Mouse (Mus musculus) stomach, postnatal 0 days (tissue): ENCODE measurements around the gene Chd3. TPM values are rescaled to one million over a fixed set of nuclear protein-coding genes. Genes with fewer than 3 reads are reported as not detected.

Source experiments
- ATAC-seq: fragments of 200-750 bp; cut with Nextera tagmentation; 2 replicates; pipeline ENCODE4 v1.8.0; 2017; ENCODE audit not compliant: low FRiP score, low TSS enrichment
- DNase-seq: peaks from one replicate; pipeline ENCODE4 v3.0.0-alpha.2; 2016; ENCODE audit warnings: low spot score
- H3K27ac ChIP-seq: fragments of 300-500 bp; sonication (generic); replicated peaks from 2 replicates; pipeline ENCODE4 v1.5.1; 2014; ENCODE audit warnings: mild to moderate bottlenecking, control low read depth
- H3K27me3 ChIP-seq: fragments of 300-500 bp; sonication (generic); 2 replicates; pipeline ENCODE4 v1.6.1; 2014; ENCODE audit warnings: low read length; ENCODE audit not compliant: control insufficient read depth, insufficient read depth
- H3K36me3 ChIP-seq: fragments of 300-500 bp; sonication (generic); 2 replicates; pipeline ENCODE4 v1.6.1; 2014; ENCODE audit warnings: low read length, mixed read lengths; ENCODE audit not compliant: control insufficient read depth, insufficient read depth
- H3K4me1 ChIP-seq: fragments of 300-500 bp; sonication (generic); replicated peaks from 2 replicates; pipeline ENCODE4 v1.6.1; 2014; ENCODE audit warnings: antibody characterized with exemption; ENCODE audit not compliant: control insufficient read depth, insufficient read depth
- H3K4me2 ChIP-seq: fragments of 300-500 bp; sonication (generic); replicated peaks from 2 replicates; pipeline ENCODE4 v1.6.1; 2014; ENCODE audit warnings: low read depth, mild to moderate bottlenecking, control low read depth, moderate library complexity
- H3K4me3 ChIP-seq: fragments of 300-500 bp; sonication (generic); 2 replicates; pipeline ENCODE4 v1.5.1; 2014; ENCODE audit warnings: low read depth, low read length, control low read depth
- H3K9ac ChIP-seq: fragments of 300-500 bp; sonication (generic); 2 replicates; pipeline ENCODE4 v1.6.1; 2014; ENCODE audit warnings: mild to moderate bottlenecking, low read length, control low read depth, mixed read lengths
- H3K9me3 ChIP-seq: fragments of 300-500 bp; sonication (generic); 2 replicates; pipeline ENCODE4 v1.6.1; 2016; ENCODE audit warnings: low read length; ENCODE audit not compliant: control insufficient read depth
- CTCF ChIP-seq: IDR thresholded peaks from 2 replicates; pipeline ENCODE4 v1.5.1; 2016; ENCODE audit warnings: antibody characterized with exemption, low read depth, mild to moderate bottlenecking, moderate library complexity
- EP300 ChIP-seq: optimal IDR thresholded peaks from 2 replicates; pipeline ENCODE3; 2016; ENCODE audit warnings: antibody characterized with exemption
- WGBS: fragments of 180-500 bp; shearing (Covaris S2); extraction: QIAGEN DNeasy Blood & Tissue Kit; methylation state at CpG from one replicate; pipeline ENCODE4 v1.1.7; 2014; 5-methylcytosine and 5-hydroxymethylcytosine counted together
- polyA plus RNA-seq: library from polyadenylated mRNA; unstranded; fragments of >200 nt; fragmentation: Nextera tagmentation; extraction: Ambion mirVana; gene quantifications from 2 replicates; pipeline ENCODE4 v1.2.1, GENCODE M21; 2015

Gene Chd3
- polyA plus RNA-seq, 1 experiment from 2014 or later = 18.4 TPM

DNA sequence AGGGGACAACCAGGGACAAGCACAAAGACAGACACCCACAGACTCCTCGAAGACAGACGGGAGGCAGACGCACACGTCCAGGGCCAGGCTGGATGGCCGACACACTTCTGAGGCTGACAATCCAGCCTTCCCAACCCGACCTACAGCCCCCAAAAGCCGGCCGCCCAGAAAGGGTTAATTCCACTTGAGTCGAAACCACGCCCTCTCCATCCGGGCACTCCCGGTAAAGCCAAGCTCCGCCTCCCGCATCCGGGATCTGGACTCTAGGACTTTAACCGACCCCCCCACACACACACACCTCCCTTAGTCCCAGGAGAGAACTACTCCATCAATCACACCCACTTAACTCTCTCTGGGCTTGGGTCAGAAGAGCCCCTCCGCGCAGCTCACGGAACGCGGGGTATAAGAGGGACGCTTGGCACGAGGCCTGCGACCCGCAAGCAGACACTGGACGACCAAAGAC lies 41.9 kb upstream of the Chd3 start:
- peaks cover 14% of the 10 kb centered on the region for H3K36me3 ChIP-seq
- TF ChIP-seq CTCF = no peak
- TF ChIP-seq EP300 = peak; percentile 75
- H3K4me1 ChIP-seq = peaks cover 21% of the 10 kb centered on the region
- whole genome bisulfite sequencing = 0% methylated on average over 26 of the region's 26 CpGs
- H3K27me3 ChIP-seq = no peaks in the 10 kb centered on the region
- H3K4me3 ChIP-seq = peak overlapping the region; percentile 73
- peak overlapping the region; percentile 84 for H3K9ac ChIP-seq
- no peaks in the 10 kb centered on the region for H3K9me3 ChIP-seq
- peak overlapping the region; percentile 99 for H3K27ac ChIP-seq
- DNase-seq (peak; percentile 98), ATAC-seq (peak; percentile 63)
- H3K4me2 ChIP-seq = peak overlapping the region; percentile 95

DNA sequence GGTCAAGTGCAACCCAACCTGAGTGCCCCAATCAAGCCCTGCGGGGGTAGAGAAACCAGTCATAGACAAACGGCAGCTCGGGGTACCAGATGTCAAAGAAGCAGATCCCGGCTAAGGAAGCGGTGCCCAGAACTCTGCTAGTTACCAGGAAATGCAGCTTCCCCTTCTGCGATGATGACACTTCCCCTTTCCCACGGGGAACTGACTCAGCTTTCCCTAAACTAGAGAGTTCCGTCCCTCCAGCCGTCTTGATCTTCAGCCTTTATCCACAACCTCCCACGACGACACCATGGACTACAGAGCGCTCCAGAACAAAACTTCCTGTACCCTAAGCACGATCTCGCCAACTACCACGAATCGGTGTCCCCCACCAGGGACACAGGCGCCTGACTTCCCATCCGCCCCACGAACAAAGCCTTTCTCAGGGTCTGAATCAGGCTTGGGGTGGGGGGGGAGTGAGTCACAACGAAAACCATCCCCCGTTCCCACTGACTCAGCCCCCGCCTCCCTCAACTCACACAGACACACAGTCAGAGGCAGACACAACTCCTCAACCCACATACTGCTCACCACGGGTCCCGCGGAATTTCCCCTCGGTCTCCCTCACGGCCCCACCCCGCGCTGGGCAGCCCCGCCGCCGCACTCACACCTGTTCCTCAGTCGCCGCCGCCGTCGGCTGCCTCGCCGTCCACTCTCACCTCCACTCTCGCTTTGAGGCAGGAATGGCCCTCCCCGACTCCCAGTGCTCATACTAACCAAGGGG lies 41.3 kb upstream of the Chd3 start:
- TF ChIP-seq CTCF (no peak), EP300 (peak; percentile 22)
- ATAC-seq = peak; percentile 19
- no peaks in the 10 kb centered on the region for H3K9me3 ChIP-seq
- peak overlapping the region; percentile 84 for H3K9ac ChIP-seq
- H3K27ac ChIP-seq = peak overlapping the region; percentile 99
- peak overlapping the region; percentile 95 for H3K4me2 ChIP-seq
- no peaks in the 10 kb centered on the region for H3K27me3 ChIP-seq
- under 1% methylated on average over 38 of the region's 41 CpGs for WGBS
- peak overlapping the region; percentile 73 for H3K4me3 ChIP-seq
- H3K36me3 ChIP-seq = peaks cover 20% of the 10 kb centered on the region
- peaks cover 21% of the 10 kb centered on the region for H3K4me1 ChIP-seq
- DNase-seq = peak; percentile 76

DNA sequence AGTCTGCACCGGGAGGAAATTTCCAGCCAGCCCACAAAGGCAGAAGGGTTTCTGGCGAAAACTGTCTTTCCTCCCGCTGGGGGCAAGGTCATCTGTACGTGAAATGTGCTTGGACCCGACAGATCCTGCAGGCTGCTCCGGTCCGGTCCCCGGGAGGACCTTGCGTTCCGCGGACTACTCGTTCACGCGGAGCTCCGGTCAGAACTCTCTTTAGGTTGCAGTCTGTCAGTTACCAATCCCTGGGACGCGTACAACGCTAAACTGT lies 40.8 kb upstream of the Chd3 start:
- H3K27ac ChIP-seq = peak overlapping the region; percentile 99
- DNase-seq = no peak
- H3K4me1 ChIP-seq = peaks cover 21% of the 10 kb centered on the region
- H3K36me3 ChIP-seq = peaks cover 25% of the 10 kb centered on the region
- H3K9ac ChIP-seq = peak overlapping the region; percentile 84
- no peaks in the 10 kb centered on the region for H3K27me3 ChIP-seq
- TF ChIP-seq EP300 = no peak
- ATAC-seq = no peak
- peak overlapping the region; percentile 73 for H3K4me3 ChIP-seq
- H3K4me2 ChIP-seq = peak overlapping the region; percentile 95
- no peaks in the 10 kb centered on the region for H3K9me3 ChIP-seq
- WGBS = under 1% methylated on average over 18 of the region's 18 CpGs

DNA sequence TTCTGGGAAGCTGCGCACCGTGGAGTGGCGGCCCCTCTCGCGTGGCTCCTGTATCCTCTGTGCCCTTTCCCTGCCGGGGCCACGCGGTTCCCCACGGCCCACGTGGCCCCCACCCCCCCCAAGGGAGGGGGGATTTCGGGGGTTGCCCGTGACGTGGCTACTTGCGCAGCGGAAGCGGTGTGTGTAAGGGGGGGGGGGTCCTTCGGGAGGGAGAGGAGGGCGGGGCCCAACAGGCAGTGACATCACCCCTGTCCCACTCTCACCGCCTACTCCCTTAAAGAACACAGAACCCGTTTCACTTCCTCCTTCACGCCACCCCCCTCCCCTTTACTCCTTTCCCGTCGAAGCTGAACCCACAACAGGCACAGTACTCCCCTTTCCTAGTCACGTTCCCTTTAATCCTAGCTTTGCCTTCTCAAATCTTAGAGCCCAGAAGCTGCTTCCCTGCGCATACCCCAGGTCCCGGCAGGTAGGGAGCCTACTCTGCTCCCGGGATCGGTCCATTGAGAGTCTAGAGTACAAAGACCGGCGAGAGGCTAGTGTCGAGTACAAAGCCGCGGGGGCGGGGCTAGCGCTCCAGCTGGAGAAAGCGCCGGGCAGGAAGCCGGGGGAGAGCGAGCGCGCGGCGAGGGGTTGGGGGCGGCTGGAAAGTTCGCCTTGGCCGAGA lies 40.3 kb upstream of the Chd3 start:
- H3K9ac ChIP-seq = peak overlapping the region; percentile 84
- H3K4me3 ChIP-seq = peak overlapping the region; percentile 73
- TF ChIP-seq CTCF (no peak), EP300 (no peak)
- ATAC-seq = peak; percentile 61
- WGBS = under 1% methylated on average over 43 of the region's 46 CpGs
- H3K36me3 ChIP-seq = peaks cover 27% of the 10 kb centered on the region
- H3K4me1 ChIP-seq = peaks cover 20% of the 10 kb centered on the region
- DNase-seq = peak; percentile 92
- H3K27ac ChIP-seq = peak overlapping the region; percentile 99
- no peaks in the 10 kb centered on the region for H3K27me3 ChIP-seq
- H3K9me3 ChIP-seq = no peaks in the 10 kb centered on the region
- H3K4me2 ChIP-seq = peak overlapping the region; percentile 95

DNA sequence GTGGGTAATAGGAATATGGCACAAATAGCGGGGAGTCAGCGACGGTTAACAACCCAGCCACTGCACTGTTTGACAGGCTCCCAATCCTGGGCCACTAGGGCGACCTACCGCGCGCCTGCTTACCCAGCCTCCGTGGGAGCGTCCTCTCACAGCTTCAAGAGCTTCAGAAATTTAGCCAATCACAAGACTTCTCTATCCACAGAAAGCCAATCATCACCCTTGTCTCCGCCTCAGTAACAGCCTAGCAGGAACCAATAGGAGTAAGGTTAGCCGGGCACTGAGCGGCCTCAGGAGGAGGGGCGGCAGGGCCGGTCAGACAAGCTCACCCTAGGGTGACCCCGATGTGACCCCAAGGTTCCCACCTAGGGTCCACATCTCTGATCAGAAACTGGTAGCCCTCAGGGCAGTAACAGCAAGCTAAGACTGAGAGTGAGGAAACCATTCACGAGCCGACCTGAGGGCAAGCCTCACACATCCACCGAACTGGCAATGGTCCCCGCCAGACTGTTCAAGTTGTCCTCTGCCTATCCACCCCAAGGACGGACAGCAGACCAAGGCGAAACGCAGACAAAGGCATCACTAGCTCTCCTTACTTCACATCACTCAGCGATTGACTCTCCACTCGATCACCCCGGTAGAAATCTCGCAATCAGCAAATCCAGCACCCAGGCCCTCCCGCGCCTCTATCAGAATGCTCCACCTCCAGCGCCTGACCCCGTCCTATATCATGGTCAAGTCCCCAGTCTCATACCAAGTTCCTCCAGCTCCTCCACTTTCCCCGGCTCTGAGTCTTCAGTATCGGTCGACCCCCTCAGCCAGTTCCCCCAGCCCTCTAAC lies 39.6 kb upstream of the Chd3 start:
- WGBS = under 1% methylated on average over 33 of the region's 33 CpGs
- no peaks in the 10 kb centered on the region for H3K9me3 ChIP-seq
- H3K27me3 ChIP-seq = no peaks in the 10 kb centered on the region
- peak; percentile 84 for DNase-seq
- peak overlapping the region; percentile 95 for H3K4me2 ChIP-seq
- peak; percentile 70 for ATAC-seq
- TF ChIP-seq EP300 = no peak
- peak; percentile 23; the same call in 1 of the 2 replicates for TF ChIP-seq CTCF
- H3K27ac ChIP-seq = peak overlapping the region; percentile 99
- H3K36me3 ChIP-seq = peaks cover 35% of the 10 kb centered on the region
- peak overlapping the region; percentile 73 for H3K4me3 ChIP-seq
- peak overlapping the region; percentile 84 for H3K9ac ChIP-seq
- H3K4me1 ChIP-seq = peaks cover 15% of the 10 kb centered on the region
